Mouse (Mus musculus) layer of hippocampus, postnatal 10 days (tissue): Measurements from ENCODE around the gene Fundc2. TPM values are rescaled to one million over a fixed set of nuclear protein-coding genes. Genes with fewer than 3 reads are reported as not detected.

Source experiments
- DNase-seq, 2 experiments: peaks; one replicate each; pipeline ENCODE4 v3.0.0; 2021; ENCODE audit warnings: low spot score in 2 of 2
- long read RNA-seq: library from polyadenylated mRNA; stranded (forward); transcript quantifications from one replicate; pipeline ENCODE4 v2.0.0, GENCODE M21; 2023
- total RNA-seq, 2 experiments: library from RNA; stranded (reverse); gene quantifications; 2 replicates each; pipeline ENCODE4 v1.2.3; 2021

The Fundc2 gene
- 10 to 100 TPM; 32.5 to 53.9 TPM for total RNA-seq
- long read RNA-seq, transcript Fundc2-201 (5 exons, 2,562 nt), result major isoform, 17 of 20 reads
- long read RNA-seq, partial matches to known transcripts, result 2 of 20 reads
- long read RNA-seq, other reads (novel, unspliced or antisense), result 1 of 20 reads

DNA sequence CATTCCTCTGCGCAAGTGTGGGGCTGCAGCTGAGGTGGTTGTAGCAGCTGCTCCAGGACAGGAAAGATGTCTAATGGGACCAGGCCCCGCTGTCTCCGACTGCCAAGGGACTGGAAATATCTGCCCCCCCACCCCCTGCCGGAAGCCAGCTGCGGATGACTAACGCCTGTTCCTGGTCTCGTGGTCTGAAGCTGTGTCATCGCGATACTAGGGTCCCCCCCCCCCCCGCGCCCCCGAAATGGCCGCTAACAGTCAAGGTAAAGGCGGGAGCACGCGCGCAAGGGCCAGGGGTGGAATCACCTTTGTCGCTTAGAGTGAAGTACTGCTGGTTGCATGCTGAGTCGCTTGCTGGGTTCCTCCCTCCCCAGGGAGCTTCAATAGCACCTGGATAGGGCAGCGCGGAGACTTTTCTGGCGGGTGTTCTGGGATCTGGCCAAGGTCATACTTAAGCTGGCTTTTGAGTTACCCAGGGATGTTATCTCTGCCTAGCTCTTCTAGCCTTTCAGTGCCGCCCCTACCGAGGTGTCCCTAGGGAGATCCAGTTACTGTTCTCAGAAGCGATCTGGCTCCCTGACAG, at the start of gene Fundc2, which contains the start of gene F8:
TSS of gene Fundc2 (plus strand) at position 205 of the 577 bp plus-strand sequence.
TSS of gene F8 (minus strand) at position 421 of the 577 bp plus-strand sequence.
- DNase-seq, result peak; percentile 57 to 62

DNA sequence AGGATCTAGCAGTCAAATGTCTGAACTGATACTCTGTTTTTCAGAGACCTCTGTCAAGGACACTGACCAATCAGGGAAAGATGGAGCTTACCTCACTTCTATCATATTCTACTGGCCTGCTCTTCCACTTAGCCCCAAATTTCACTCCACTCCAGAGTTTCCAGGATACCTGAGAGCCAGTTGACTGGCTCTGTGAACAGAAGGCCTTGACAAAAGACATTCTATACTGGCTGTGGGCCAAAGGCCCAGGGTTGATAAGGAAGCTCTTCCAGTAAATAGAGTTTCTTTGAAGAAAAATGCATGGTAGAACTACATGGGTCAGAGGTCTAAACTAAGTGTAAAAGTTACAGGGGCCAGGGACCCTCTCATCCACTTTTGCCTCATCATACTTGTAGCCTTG, 12.0 kb upstream of the Fundc2 start:
- DNase-seq, result no peak

- no peak for DNase-seq
Measured at GRCm38 (mm10) chrX:75372666-75373425, 9.4 kb upstream of the Fundc2 start.

DNA sequence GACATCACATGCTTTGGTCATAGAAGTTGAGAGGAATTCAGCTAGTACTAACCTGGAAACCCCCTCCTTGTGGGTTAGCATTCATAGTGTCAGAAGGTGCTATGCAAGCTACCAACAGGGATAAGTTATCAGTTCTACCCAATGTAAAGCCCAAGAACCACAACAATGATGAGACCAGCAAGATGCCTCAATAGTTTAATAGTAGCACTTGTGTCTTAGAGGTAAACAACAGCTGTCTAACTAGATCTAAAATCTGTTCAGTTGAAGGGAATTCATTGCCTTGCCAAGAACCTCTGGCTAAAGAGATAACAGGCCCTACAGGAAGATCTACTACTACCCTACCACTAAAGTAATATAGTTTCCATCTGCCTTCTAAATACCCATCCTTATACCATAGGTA, 5.4 kb upstream of the Fundc2 start:
- DNase-seq, result no peak

DNA sequence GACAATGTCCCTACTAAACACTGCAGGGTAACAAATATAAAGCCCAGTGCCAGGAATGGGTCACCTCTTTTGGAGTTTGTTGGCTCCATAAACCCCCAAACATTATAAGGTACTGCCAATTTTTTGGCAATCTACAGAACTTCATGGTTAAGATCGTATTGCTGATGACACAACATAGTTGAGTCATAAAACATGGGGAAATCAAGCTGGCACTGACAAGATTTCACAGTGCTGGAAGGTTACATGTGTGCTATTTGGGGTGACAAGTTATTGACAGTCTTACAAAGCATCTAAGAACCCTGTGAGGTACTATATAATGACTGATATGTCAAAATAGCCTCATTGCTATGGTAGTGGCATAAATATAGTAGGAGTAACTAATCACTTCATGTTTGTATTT, 1.0 kb upstream of the Fundc2 start:
- no peak for DNase-seq

- DNase-seq, result no peak
Measured at GRCm38 (mm10) chrX:75381699-75382098, 500 bp upstream of the Fundc2 start.

- no peak for DNase-seq
Measured at GRCm38 (mm10) chrX:75399471-75399870, 17.3 kb downstream of the Fundc2 start.

DNA sequence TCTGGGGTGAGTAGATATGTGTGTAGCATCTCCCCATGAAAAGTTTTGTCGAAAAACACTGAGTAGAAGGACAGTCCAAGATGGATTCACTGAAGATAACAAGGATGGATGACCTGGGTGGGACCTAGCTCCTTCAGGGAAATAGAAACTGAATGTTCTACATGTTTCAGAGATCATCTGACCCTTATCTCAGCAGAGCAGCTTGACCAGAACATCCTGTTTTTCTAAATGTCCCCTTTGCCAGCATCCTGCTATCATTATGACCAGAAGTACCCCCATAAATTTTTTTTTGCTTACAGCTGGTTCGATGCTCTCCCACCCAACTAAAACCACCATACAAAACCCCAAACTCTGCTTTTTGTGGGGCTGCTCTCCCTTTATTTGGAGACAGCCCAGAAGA, 20.5 kb downstream of the Fundc2 start:
- no peak for DNase-seq

- DNase-seq, result no peak
Measured at GRCm38 (mm10) chrX:75403350-75403749, 21.2 kb downstream of the Fundc2 start.

DNA sequence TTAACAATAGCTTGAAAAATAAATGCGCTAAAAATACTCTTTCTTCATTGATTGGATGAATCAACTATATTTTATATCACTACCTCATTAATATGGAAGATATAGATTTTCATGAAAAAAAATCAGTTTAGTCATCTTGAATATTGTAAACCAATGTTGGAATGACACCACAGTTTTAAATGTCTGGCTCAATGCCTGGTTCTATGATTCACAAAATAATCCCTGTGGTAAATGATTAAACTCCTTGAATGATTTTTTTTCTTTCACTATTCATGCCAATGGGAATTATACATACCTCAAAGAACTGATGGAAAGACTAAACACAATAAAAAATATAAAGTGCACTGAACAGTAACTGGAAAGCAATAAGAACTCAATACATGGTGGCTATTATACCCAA, 27.5 kb downstream of the Fundc2 start:
- no peak for DNase-seq

DNA sequence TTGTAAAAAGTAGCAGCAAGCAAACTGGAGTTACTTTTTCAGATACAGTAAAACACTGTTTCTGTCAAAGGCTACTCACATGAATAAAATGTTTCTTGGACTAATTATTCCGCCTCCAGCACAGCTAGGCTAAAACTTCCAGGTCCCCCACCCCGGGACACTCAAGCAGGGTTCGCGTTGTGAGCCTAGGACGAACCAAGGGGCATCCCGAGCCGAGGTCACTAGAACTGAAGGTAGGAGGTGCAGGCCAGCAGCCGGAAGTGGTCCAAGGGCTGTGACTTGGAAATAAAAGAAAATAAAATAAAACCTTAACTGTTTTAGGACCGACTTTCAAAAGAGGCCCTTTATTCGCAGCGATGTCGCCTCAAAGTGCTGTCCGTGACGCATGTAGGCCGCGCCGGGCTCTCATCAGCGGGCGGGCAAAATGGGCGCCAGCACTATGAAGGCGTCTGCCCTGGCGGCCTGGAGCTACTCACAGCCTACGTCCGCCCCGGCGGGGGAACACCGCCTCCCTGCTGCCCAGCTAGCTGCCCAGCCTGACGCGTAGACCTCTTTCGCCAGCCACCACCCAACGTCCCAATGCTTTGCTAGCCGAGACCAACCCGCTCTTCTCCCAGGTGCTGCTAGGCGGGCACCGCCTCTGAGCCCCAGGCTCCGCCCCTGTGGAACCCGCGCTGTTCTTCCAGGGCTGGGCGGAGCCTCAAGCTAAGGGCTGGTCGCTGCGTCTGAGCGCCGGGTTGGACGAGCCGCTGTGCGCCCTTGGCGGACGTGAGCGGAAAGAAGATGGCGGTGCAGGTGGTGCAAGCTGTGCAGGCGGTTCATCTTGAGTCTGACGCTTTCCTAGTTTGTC, 34.0 kb downstream of the Fundc2 start, which contains the start of the genes Cmc4, Mtcp1 and Brcc3:
TSS of gene Cmc4 (minus strand) at position 649 of the 850 bp plus-strand sequence.
TSS of gene Mtcp1 (minus strand) at position 653 of the 850 bp plus-strand sequence.
TSS of gene Brcc3 (plus strand) at position 693 of the 850 bp plus-strand sequence.
- DNase-seq, result peak; percentile 76 to 86

Other genes with a start within 250 kb of the Fundc2 start
- gene Smim9, start 218.6 kb upstream of the Fundc2 start, total RNA-seq, result not detected
- 1 to 10 TPM; 1.6 to 2.6 TPM for gene F8, start 216 bp downstream of the Fundc2 start, total RNA-seq
- gene Cmc4, start 34.2 kb downstream of the Fundc2 start, total RNA-seq, result 10 to 100 TPM; 10.8 to 14.7 TPM
- 1 to 10 TPM; 5.8 to 7.8 TPM for gene Mtcp1, start 34.2 kb downstream of the Fundc2 start, total RNA-seq
- gene Brcc3, start 34.2 kb downstream of the Fundc2 start, total RNA-seq, result 10 to 100 TPM; 30.0 to 32.6 TPM
- 10 to 100 TPM; 79.7 to 89.3 TPM for gene Vbp1, start 131.9 kb downstream of the Fundc2 start, total RNA-seq
- gene Rab39b, start 195.8 kb downstream of the Fundc2 start, total RNA-seq, result 10 to 100 TPM; 32.8 to 37.0 TPM